Mouse (Mus musculus): ENCODE data around the gene Hsd17b6. TPM values are rescaled to one million over a fixed set of nuclear protein-coding genes. Genes with fewer than 3 reads are reported as not detected.

The Hsd17b6 gene
- polyA plus RNA-seq, 1 experiment from 2014 or later: not detected

DNA sequence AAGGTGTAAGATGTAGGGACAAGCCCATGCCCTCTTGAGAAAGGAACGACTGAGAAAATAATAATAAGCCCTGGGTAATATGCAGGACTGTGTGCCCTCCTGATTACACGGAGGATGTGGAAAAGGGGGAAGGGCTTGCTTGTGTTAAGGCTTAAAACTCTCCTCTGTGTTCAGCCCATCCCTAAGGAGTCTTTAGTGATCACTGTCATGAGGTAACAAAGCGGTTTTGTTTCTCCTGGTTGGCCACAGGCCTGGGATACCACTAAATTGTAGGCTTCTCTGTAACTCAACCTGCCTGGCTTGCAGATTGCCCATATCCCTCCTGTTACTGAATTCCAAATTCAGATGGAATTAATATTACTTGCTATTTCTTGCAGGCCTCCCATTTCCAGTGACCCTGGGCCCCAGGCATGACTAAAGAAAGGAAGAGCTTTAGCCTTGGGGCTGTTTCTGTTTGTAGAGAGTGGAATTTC is 37.0 kb downstream of the Hsd17b6 start:
- H3K27me3 ChIP-seq (replicated peaks; ENCODE audit: insufficient read depth, low read length): no peaks in the 10 kb centered on the region
- ATAC-seq (no peak), DNase-seq (ENCODE audit: low spot score) (no peak)
- H3K4me1 ChIP-seq (ENCODE audit: insufficient read depth, low read depth, low read length): no peaks in the 10 kb centered on the region
- no peaks in the 10 kb centered on the region for H3K36me3 ChIP-seq (ENCODE audit: insufficient read depth, low read length)
- no peak overlapping the region for H3K27ac ChIP-seq (ENCODE audit: low read length)
- WGBS: 66% methylated on average over 3 of the region's 3 CpGs
- no peak overlapping the region for H3K4me3 ChIP-seq (ENCODE audit: low read depth, low read length)
- no peaks in the 10 kb centered on the region for H3K9me3 ChIP-seq (ENCODE audit: low read length)
- TF ChIP-seq EP300 (IDR thresholded peaks at IDR 0.05) (no peak), CTCF (IDR thresholded peaks at IDR 0.05) (no peak)
- H3K9ac ChIP-seq (replicated peaks; ENCODE audit: low read depth): no peak overlapping the region
- H3K4me2 ChIP-seq (replicated peaks; ENCODE audit: low read depth, low read length): no peak overlapping the region

DNA sequence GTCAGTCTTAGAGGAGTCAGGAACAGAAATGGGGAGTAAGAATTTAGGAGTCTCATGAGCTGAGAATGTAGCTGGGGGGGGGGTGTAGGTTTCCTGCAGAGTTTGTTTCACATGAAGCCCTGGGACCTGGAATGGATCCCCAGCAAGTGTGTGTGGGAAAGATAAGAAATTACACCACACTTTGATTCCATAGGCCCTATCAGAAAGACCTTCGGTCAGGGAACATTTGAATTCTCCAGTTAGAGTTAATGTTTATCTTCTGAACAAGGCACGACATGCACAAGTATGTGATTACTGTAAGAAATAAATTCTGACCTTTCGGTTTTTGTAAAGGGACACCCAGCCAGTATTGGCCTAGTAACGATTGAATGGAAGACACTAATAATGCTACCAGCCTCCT is 37.6 kb downstream of the Hsd17b6 start:
- Histone ChIP-seq H3K4me3 (ENCODE audit: low read depth, low read length) (no peak overlapping the region), H3K36me3 (ENCODE audit: insufficient read depth, low read length) (no peaks in the 10 kb centered on the region), H3K4me1 (ENCODE audit: insufficient read depth, low read depth, low read length) (no peaks in the 10 kb centered on the region), H3K4me2 (replicated peaks; ENCODE audit: low read depth, low read length) (no peak overlapping the region), H3K9me3 (ENCODE audit: low read length) (no peaks in the 10 kb centered on the region), H3K27ac (ENCODE audit: low read length) (no peak overlapping the region), H3K27me3 (replicated peaks; ENCODE audit: insufficient read depth, low read length) (no peaks in the 10 kb centered on the region), H3K9ac (replicated peaks; ENCODE audit: low read depth) (no peak overlapping the region)
- DNase-seq (ENCODE audit: low spot score): no peak
- WGBS: 43% methylated on average over 4 of the region's 4 CpGs
- TF ChIP-seq CTCF (IDR thresholded peaks at IDR 0.05): no peak
- TF ChIP-seq EP300 (IDR thresholded peaks at IDR 0.05): no peak
- ATAC-seq: no peak

- no peaks in the 10 kb centered on the region for H3K4me1 ChIP-seq (ENCODE audit: insufficient read depth, low read depth, low read length)
- no peak overlapping the region for H3K27ac ChIP-seq (ENCODE audit: low read length)
- H3K4me2 ChIP-seq (replicated peaks; ENCODE audit: low read depth, low read length): no peak overlapping the region
- H3K27me3 ChIP-seq (replicated peaks; ENCODE audit: insufficient read depth, low read length): no peaks in the 10 kb centered on the region
- H3K9ac ChIP-seq (replicated peaks; ENCODE audit: low read depth): no peak overlapping the region
- no peaks in the 10 kb centered on the region for H3K9me3 ChIP-seq (ENCODE audit: low read length)
- ATAC-seq (no peak), DNase-seq (ENCODE audit: low spot score) (no peak)
- TF ChIP-seq EP300 (IDR thresholded peaks at IDR 0.05): no peak
- TF ChIP-seq CTCF (IDR thresholded peaks at IDR 0.05): no peak
- H3K4me3 ChIP-seq (ENCODE audit: low read depth, low read length): no peak overlapping the region
- H3K36me3 ChIP-seq (ENCODE audit: insufficient read depth, low read length): no peaks in the 10 kb centered on the region
- 84% methylated on average over 6 of the region's 6 CpGs for WGBS
Observed at GRCm38 (mm10) chr10:127966506-127966905, 40.9 kb downstream of the Hsd17b6 start.

- 51% methylated on average over 3 of the region's 3 CpGs for WGBS
- TF ChIP-seq EP300 (IDR thresholded peaks at IDR 0.05) (no peak), CTCF (IDR thresholded peaks at IDR 0.05) (no peak)
Observed at GRCm38 (mm10) chr10:127964004-127964403, 43.4 kb downstream of the Hsd17b6 start.

GRCm38 (mm10) chr10:127962451-127962850 is 45.0 kb downstream of the Hsd17b6 start:
- no peak overlapping the region for H3K4me2 ChIP-seq (replicated peaks; ENCODE audit: low read depth, low read length)
- no peak for ATAC-seq
- no peaks in the 10 kb centered on the region for H3K4me1 ChIP-seq (ENCODE audit: insufficient read depth, low read depth, low read length)
- H3K9ac ChIP-seq (replicated peaks; ENCODE audit: low read depth): no peak overlapping the region
- no peaks in the 10 kb centered on the region for H3K27me3 ChIP-seq (replicated peaks; ENCODE audit: insufficient read depth, low read length)
- no peaks in the 10 kb centered on the region for H3K36me3 ChIP-seq (ENCODE audit: insufficient read depth, low read length)
- H3K9me3 ChIP-seq (ENCODE audit: low read length): no peaks in the 10 kb centered on the region
- 62% methylated on average over 3 of the region's 3 CpGs for WGBS
- no peak for TF ChIP-seq EP300 (IDR thresholded peaks at IDR 0.05)
- no peak for TF ChIP-seq CTCF (IDR thresholded peaks at IDR 0.05)
- no peak overlapping the region for H3K27ac ChIP-seq (ENCODE audit: low read length)
- no peak for DNase-seq (ENCODE audit: low spot score)
- H3K4me3 ChIP-seq (ENCODE audit: low read depth, low read length): no peak overlapping the region

More at GRCm38 (mm10) chr10:127964004-127964403, 43.4 kb downstream of the Hsd17b6 start:
- H3K4me1 ChIP-seq (ENCODE audit: insufficient read depth, low read depth, low read length): no peaks in the 10 kb centered on the region
- H3K9me3 ChIP-seq (ENCODE audit: low read length): no peaks in the 10 kb centered on the region
- H3K4me3 ChIP-seq (ENCODE audit: low read depth, low read length): no peak overlapping the region
- H3K27ac ChIP-seq (ENCODE audit: low read length): no peak overlapping the region
- H3K36me3 ChIP-seq (ENCODE audit: insufficient read depth, low read length): no peaks in the 10 kb centered on the region
- DNase-seq (ENCODE audit: low spot score) (no peak), ATAC-seq (no peak)
- H3K9ac ChIP-seq (replicated peaks; ENCODE audit: low read depth): no peak overlapping the region
- H3K27me3 ChIP-seq (replicated peaks; ENCODE audit: insufficient read depth, low read length): no peaks in the 10 kb centered on the region
- H3K4me2 ChIP-seq (replicated peaks; ENCODE audit: low read depth, low read length): no peak overlapping the region

GRCm38 (mm10) chr10:127959161-127959679 is 48.2 kb downstream of the Hsd17b6 start:
- Histone ChIP-seq H3K9ac (replicated peaks; ENCODE audit: low read depth) (no peak overlapping the region), H3K4me1 (ENCODE audit: insufficient read depth, low read depth, low read length) (no peaks in the 10 kb centered on the region), H3K4me3 (ENCODE audit: low read depth, low read length) (no peak overlapping the region), H3K27me3 (replicated peaks; ENCODE audit: insufficient read depth, low read length) (no peaks in the 10 kb centered on the region), H3K27ac (ENCODE audit: low read length) (no peak overlapping the region), H3K9me3 (ENCODE audit: low read length) (no peaks in the 10 kb centered on the region), H3K36me3 (ENCODE audit: insufficient read depth, low read length) (no peaks in the 10 kb centered on the region), H3K4me2 (replicated peaks; ENCODE audit: low read depth, low read length) (no peak overlapping the region)
- TF ChIP-seq EP300 (IDR thresholded peaks at IDR 0.05): no peak
- no peak for TF ChIP-seq CTCF (IDR thresholded peaks at IDR 0.05)
- ATAC-seq (no peak), DNase-seq (ENCODE audit: low spot score) (no peak)
- 86% methylated on average over 7 of the region's 7 CpGs for WGBS

Measured in lung, postnatal 0 days (tissue).